Mouse (Mus musculus) forebrain, embryonic 11.5 days (tissue): ENCODE measurements at regions not wholly inside any gene's neighbourhood (a gene's known extent, or its start where the extent isn't known, plus 50 kb on each side); places are given as distances from the start of the nearest gene placed in this dataset.
"Not testable (repeated sequence)": the region's sequence is repeated elsewhere in the genome, so short reads cannot be mapped to it uniquely, and the experiment has no call there.

ENCODE experiments used
- ATAC-seq: fragments of 200-750 bp; cut with Nextera tagmentation; replicated peaks from 2 replicates; pipeline ENCODE4 v1.8.0; 2017; ENCODE audit warnings: moderate TSS enrichment; ENCODE audit not compliant: low FRiP score
- DNase-seq: peaks from one replicate; pipeline ENCODE4 v3.0.0-alpha.2; 2017; ENCODE audit warnings: low spot score
- H3K27ac ChIP-seq: fragments of 300-500 bp; sonication (generic); 2 replicates; pipeline ENCODE4 v1.5.1; 2014; ENCODE audit warnings: low read depth, low read length
- H3K27me3 ChIP-seq: fragments of 300-500 bp; sonication (generic); 2 replicates; pipeline ENCODE4 v1.6.1; 2014; ENCODE audit warnings: mild to moderate bottlenecking, low read length, mixed read lengths; ENCODE audit not compliant: control insufficient read depth, insufficient read depth
- H3K36me3 ChIP-seq: fragments of 300-500 bp; sonication (generic); 2 replicates; pipeline ENCODE4 v1.6.1; 2014; ENCODE audit warnings: mild to moderate bottlenecking, low read length, moderate library complexity, mixed read lengths; ENCODE audit not compliant: control insufficient read depth, insufficient read depth
- H3K4me1 ChIP-seq: fragments of 300-500 bp; sonication (generic); replicated peaks from 2 replicates; pipeline ENCODE4 v1.6.1; 2014; ENCODE audit warnings: low read length, mixed read lengths; ENCODE audit not compliant: control insufficient read depth, insufficient read depth
- H3K4me2 ChIP-seq: fragments of 300-500 bp; sonication (generic); 2 replicates; pipeline ENCODE4 v1.6.1; 2014; ENCODE audit warnings: low read depth, mild to moderate bottlenecking, low read length, moderate library complexity, mixed read lengths; ENCODE audit not compliant: severe bottlenecking
- H3K4me3 ChIP-seq: fragments of 300-500 bp; sonication (generic); 2 replicates; pipeline ENCODE4 v1.5.1; 2014; ENCODE audit warnings: low read depth, low read length
- H3K9ac ChIP-seq: fragments of 300-500 bp; sonication (generic); 2 replicates; pipeline ENCODE4 v1.6.1; 2014; ENCODE audit warnings: low read length
- H3K9me3 ChIP-seq: fragments of 300-500 bp; sonication (generic); 2 replicates; pipeline ENCODE4 v1.6.1; 2016; ENCODE audit warnings: low read length, mixed read lengths; ENCODE audit not compliant: control insufficient read depth
- WGBS: fragments of 180-500 bp; shearing (Covaris S2); extraction: QIAGEN DNeasy Blood & Tissue Kit; methylation state at CpG from one replicate; pipeline ENCODE4 v1.1.7; 2014; 5-methylcytosine and 5-hydroxymethylcytosine counted together

DNA sequence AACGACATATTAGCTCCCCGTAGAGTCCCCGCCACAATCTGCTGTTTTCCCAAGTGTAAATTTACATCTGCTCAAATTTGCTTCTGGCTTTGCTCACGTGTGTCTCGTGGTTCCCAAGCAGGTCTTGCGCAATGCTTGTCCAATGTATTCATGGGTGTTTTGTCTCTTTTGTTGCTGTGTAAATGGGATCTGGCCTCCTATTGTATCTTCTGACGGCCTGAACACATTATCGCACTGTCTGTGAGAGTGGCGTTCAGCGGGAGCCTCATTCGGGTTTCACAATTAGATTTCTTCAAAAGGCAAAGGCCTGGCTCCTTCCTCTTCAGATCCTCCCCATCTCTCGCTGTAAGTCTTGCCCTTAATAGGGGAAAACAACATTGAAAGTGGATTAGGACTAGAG lies 274.5 kb downstream of the Fam19a5 start:
- Histone ChIP-seq H3K27ac (no peak overlapping the region), H3K9me3 (no peaks in the 10 kb centered on the region), H3K9ac (no peak overlapping the region), H3K4me3 (no peak overlapping the region), H3K36me3 (no peaks in the 10 kb centered on the region), H3K27me3 (no peaks in the 10 kb centered on the region), H3K4me2 (0 out of 2 replicates have a peak overlapping the region, but pooled peaks have one; percentile 19), H3K4me1 (peaks cover 9% of the 10 kb centered on the region)
- WGBS, result 27% methylated on average over 12 of the region's 12 CpGs
- 0 out of 2 replicates have a peak, but pooled peaks have one; percentile 24 for ATAC-seq
- peak; percentile 59 for DNase-seq

DNA sequence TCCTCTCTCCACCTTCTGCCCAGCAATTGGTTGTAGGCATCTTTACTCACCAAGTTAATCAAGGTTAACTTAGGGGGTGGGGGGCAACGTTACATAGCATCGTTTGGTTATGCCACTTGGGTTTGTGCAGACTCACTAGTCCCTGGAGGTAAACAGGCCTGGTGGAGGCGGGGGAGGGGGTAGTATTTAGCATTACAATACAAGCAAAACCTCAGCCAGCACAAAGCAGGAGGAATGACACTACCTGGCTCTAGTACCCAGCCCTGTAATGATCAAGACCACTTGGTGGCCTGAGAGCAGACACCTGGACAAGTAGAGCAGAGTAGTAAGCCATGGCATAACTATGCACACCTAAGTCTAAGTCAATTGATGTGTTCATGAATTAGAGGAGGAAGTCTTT lies 298.0 kb downstream of the Fam19a5 start:
- Histone ChIP-seq H3K27ac (no peak overlapping the region), H3K9ac (no peak overlapping the region), H3K27me3 (no peaks in the 10 kb centered on the region), H3K9me3 (no peaks in the 10 kb centered on the region), H3K4me1 (no peaks in the 10 kb centered on the region), H3K4me3 (no peak overlapping the region), H3K36me3 (no peaks in the 10 kb centered on the region), H3K4me2 (no peak overlapping the region)
- whole genome bisulfite sequencing, result 59% methylated on average over 3 of the region's 3 CpGs
- DNase-seq (no peak), ATAC-seq (no peak)

DNA sequence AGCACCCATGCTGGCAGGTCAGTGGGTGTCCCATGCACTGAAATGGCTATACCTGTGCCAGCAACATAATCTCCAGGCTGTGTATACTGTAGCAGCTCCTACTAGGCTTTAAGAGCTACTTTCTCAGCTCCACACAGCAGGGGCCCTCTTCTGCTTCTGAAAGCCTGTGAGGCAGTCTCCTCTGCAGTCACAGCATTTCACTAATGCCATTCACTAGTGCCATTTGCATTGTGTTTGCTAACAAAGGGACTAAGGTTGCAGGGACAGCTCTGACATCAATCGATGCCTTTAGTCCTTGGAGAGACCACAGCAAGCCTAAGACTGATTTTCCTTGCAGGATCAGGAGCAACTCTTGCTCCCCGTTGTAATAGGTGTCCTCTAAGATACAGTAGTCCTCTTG lies 315.0 kb downstream of the Fam19a5 start:
- ATAC-seq (no peak), DNase-seq (no peak)
- 0% methylated on average over 2 of the region's 2 CpGs for WGBS

DNA sequence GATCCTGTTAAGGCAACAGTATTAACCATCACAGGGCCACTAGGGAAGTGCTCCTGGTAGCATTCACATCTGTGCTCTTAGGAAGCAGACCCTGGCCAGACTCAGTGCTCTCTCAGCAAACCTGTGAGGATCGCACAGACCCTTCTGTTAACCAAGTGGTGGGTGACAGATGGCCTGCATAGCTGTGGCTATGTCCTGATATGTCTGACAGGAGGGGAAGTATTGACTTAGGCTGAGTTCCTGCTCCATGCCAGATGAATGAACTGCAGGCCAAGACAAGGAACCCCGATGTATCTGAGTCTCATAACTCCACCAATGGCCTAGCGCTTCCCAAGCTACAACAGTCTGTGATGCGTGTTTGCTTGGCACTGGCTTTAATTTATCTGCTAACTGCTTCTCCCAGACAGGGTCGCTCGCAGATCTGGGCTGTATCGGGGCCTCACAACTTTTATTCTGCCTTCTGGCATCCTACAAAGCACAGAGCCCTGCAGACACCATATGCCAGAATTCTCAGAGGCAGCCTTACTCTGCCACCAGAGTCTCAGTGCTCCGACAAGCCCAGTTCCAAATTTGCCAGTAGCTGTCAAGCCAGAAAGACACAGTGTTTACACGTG lies 332.3 kb downstream of the Fam19a5 start:
- DNase-seq (no peak), ATAC-seq (no peak)
- no peak overlapping the region for H3K4me2 ChIP-seq
- H3K27me3 ChIP-seq, result no peaks in the 10 kb centered on the region
- no peaks in the 10 kb centered on the region for H3K4me1 ChIP-seq
- no peaks in the 10 kb centered on the region for H3K9me3 ChIP-seq
- H3K27ac ChIP-seq, result no peak overlapping the region
- no peak overlapping the region for H3K9ac ChIP-seq
- H3K4me3 ChIP-seq, result no peak overlapping the region
- no peaks in the 10 kb centered on the region for H3K36me3 ChIP-seq
- 86% methylated on average over 9 of the region's 9 CpGs for WGBS

More for the DNA sequence above, 315.0 kb downstream of the Fam19a5 start:
- Histone ChIP-seq H3K36me3 (no peaks in the 10 kb centered on the region), H3K27ac (no peak overlapping the region), H3K9me3 (no peaks in the 10 kb centered on the region), H3K4me1 (peaks cover 5% of the 10 kb centered on the region; the same call in 1 of the 2 replicates), H3K27me3 (no peaks in the 10 kb centered on the region), H3K9ac (no peak overlapping the region), H3K4me2 (no peak overlapping the region), H3K4me3 (no peak overlapping the region)

DNA sequence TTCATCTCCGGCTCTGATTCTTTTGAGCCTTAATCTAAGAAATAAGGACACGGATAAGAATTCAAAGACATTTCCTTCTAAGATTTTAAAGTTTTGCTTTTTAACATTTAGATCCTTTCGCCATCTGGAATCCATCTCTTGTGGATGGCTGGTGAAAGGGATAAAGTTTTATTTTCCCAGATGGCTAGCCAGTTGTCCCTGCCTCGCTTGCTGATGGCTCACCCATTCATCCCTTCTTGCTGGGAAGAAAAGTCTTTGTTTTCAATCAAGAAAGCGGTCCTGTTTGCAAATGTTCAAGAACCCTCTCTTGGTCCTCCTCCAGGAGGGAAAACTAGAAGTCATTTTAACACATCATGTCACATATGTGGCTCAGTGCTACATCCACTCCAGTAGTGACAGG lies 346.8 kb downstream of the Fam19a5 start:
- WGBS, result 87% methylated on average over 5 of the region's 5 CpGs
- DNase-seq, result no peak

DNA sequence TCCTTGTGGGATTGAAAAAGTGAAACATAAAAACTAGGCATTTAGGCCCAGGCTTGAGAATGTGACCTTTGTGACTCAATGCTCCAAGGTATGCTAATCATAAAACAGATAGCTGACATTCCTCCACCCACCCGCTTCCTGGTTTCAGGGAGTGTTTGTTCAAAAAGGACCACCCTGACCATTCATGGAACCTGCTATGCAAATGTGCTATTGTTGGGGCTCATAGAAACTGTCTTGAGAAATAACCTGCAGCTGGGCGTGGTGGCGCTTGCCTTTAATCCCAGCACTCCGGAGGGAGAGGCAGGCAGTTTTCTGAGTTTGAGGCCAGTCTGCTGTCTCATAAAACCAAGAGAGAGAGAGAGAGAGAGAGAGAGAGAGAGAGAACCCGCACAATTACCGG lies 350.8 kb downstream of the Fam19a5 start:
- WGBS, result 92% methylated on average over 6 of the region's 6 CpGs
- H3K4me2 ChIP-seq, H3K9ac ChIP-seq, H3K36me3 ChIP-seq, H3K4me3 ChIP-seq, DNase-seq, ATAC-seq, H3K27me3 ChIP-seq, H3K4me1 ChIP-seq, H3K9me3 ChIP-seq, H3K27ac ChIP-seq: not testable (repeated sequence)

More for the DNA sequence above, 346.8 kb downstream of the Fam19a5 start:
- Histone ChIP-seq H3K36me3 (no peaks in the 10 kb centered on the region), H3K9me3 (no peaks in the 10 kb centered on the region; the same call in 1 of the 2 replicates), H3K4me3 (no peak overlapping the region), H3K4me2 (no peak overlapping the region), H3K27me3 (no peaks in the 10 kb centered on the region), H3K4me1 (no peaks in the 10 kb centered on the region), H3K9ac (no peak overlapping the region), H3K27ac (no peak overlapping the region)
- no peak for ATAC-seq

DNA sequence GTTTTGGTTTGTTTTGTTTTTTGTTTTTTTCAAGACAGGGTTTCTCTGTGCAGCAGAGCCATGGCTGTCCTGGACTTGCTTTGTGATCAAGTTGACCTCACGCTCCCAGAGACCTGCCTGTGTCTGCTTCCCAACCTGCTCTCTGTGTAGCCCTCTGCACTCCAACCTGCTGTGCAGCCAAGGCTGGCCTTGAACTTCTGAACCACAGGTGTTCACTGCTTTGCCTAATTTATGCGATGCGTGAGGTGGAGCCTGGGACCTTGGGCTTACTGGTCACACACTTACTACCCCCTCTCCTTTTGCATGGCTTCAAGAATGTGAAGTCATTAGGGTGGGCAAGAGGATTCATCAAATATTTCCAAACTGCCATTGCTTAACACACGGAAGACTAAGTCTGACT lies 354.6 kb downstream of the Fam19a5 start:
- 87% methylated on average over 4 of the region's 4 CpGs for WGBS
- H3K4me2 ChIP-seq, result no peak overlapping the region
- DNase-seq (no peak), ATAC-seq (no peak)
- no peak overlapping the region for H3K9ac ChIP-seq
- no peaks in the 10 kb centered on the region for H3K36me3 ChIP-seq
- H3K27me3 ChIP-seq, result no peaks in the 10 kb centered on the region
- H3K4me1 ChIP-seq, result no peaks in the 10 kb centered on the region
- H3K9me3 ChIP-seq, result no peaks in the 10 kb centered on the region
- H3K27ac ChIP-seq, result no peak overlapping the region
- no peak overlapping the region for H3K4me3 ChIP-seq

DNA sequence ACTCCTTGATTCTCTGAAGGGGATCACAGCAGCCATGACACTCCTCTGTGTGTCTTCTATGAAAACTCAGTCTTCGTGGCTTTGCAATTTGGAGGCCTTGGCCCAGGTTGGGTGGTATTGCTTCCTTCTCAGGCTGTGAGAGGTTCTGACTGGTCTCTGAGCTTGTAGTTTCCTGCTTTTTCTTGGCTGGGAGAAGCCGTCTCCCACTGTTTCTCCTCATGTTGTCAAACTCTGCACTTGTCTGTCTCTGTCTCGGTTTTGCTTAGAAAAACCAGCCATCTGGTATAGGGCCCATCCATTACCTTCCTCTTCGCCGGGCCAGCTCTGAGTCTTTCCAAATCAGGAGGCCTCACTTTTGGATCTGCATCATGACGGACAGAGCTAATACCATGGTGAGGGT lies 360.3 kb downstream of the Fam19a5 start:
- H3K9me3 ChIP-seq, result no peaks in the 10 kb centered on the region
- 89% methylated on average over 6 of the region's 6 CpGs for WGBS
- no peaks in the 10 kb centered on the region for H3K4me1 ChIP-seq
- H3K27me3 ChIP-seq, result no peaks in the 10 kb centered on the region
- H3K36me3 ChIP-seq, result no peaks in the 10 kb centered on the region
- no peak for DNase-seq
- no peak overlapping the region for H3K4me2 ChIP-seq
- H3K4me3 ChIP-seq, result no peak overlapping the region
- no peak overlapping the region for H3K9ac ChIP-seq
- no peak overlapping the region for H3K27ac ChIP-seq
- no peak for ATAC-seq

DNA sequence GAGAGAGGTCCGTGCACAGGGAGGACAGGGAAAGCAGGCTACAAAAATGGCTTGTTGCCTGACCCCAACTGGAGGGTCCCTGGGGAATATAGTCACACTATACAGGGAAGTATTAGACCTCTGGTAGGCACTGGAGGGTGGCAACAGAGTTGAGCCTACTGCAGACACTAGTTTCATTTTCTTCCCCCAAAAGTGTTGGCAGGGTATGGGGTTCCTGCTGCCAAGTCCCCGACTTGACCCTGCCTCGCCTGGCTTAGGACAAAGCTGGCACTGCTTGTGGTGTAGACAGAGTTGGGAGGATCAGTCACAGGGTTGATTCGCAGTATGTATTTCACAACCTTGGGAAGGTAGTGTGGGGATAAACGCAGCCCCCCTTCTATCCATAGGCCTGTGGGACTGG lies 362.2 kb downstream of the Fam19a5 start:
- no peaks in the 10 kb centered on the region for H3K4me1 ChIP-seq
- H3K27me3 ChIP-seq, result no peaks in the 10 kb centered on the region
- no peaks in the 10 kb centered on the region for H3K9me3 ChIP-seq
- no peak overlapping the region for H3K4me3 ChIP-seq
- ATAC-seq (no peak), DNase-seq (no peak)
- H3K4me2 ChIP-seq, result no peak overlapping the region
- H3K9ac ChIP-seq, result no peak overlapping the region
- no peak overlapping the region for H3K27ac ChIP-seq
- 92% methylated on average over 5 of the region's 5 CpGs for WGBS
- no peaks in the 10 kb centered on the region for H3K36me3 ChIP-seq
